Mouse (Mus musculus) heart, adult 2 months (tissue): ENCODE data around the gene 1700013G24Rik. TPM values are rescaled to one million over a fixed set of nuclear protein-coding genes. Genes with fewer than 3 reads are reported as not detected.

Source experiments
- DNase-seq, 2 experiments: peaks; one replicate each; pipeline ENCODE4 v3.0.0; 2021
- H3K27ac ChIP-seq: fragments of 200-600 bp; 2 replicates; pipeline ENCODE4 v1.8.1; 2022
- H3K27me3 ChIP-seq: fragments of 200-500 bp; 2 replicates; pipeline ENCODE4 v1.6.1; 2012; ENCODE audit warnings: mild to moderate bottlenecking, low read length, inconsistent platforms, mixed read lengths; ENCODE audit not compliant: control insufficient read depth, insufficient read depth
- H3K36me3 ChIP-seq: fragments of 200-500 bp; 2 replicates; pipeline ENCODE4 v1.6.1; 2012; ENCODE audit warnings: low read length, inconsistent platforms; ENCODE audit not compliant: control insufficient read depth, insufficient read depth
- H3K4me1 ChIP-seq: fragments of 200-500 bp; 2 replicates; pipeline ENCODE4 v1.6.1; 2011; ENCODE audit warnings: low read length; ENCODE audit not compliant: control insufficient read depth, insufficient read depth
- H3K4me3 ChIP-seq: fragments of 200-600 bp; 2 replicates; pipeline ENCODE4 v1.8.1; 2022
- H3K79me2 ChIP-seq: fragments of 200-500 bp; replicated peaks from 2 replicates; pipeline ENCODE4 v1.6.1; 2012; ENCODE audit warnings: mild to moderate bottlenecking, inconsistent platforms, low read length, moderate library complexity, mixed read lengths; ENCODE audit not compliant: control insufficient read depth, insufficient read depth
- H3K9ac ChIP-seq: fragments of 200-500 bp; 2 replicates; pipeline ENCODE4 v1.6.1; 2012; ENCODE audit warnings: low read depth, mild to moderate bottlenecking, control low read depth, inconsistent platforms, low read length, mixed read lengths
- CTCF ChIP-seq: fragments of 200-600 bp; IDR thresholded peaks from 2 replicates; pipeline ENCODE4 v1.8.1; 2022; ENCODE audit warnings: antibody characterized with exemption, mild to moderate bottlenecking, moderate library complexity
- EP300 ChIP-seq: fragments of 200-500 bp; IDR thresholded peaks from 2 replicates; pipeline ENCODE4 v1.6.1; 2011; ENCODE audit warnings: low read depth, low read length, control low read depth; ENCODE audit not compliant: insufficient read depth
- POLR2A ChIP-seq: fragments of 200-500 bp; IDR thresholded peaks from 2 replicates; pipeline ENCODE4 v1.6.1; 2011; ENCODE audit warnings: mild to moderate bottlenecking, low read depth, low read length, control low read depth; ENCODE audit not compliant: insufficient read depth
- WGBS: fragments of 180-500 bp; shearing (Covaris S2); methylation state at CpG from one replicate; pipeline ENCODE4 v1.1.7; 2018; 5-methylcytosine and 5-hydroxymethylcytosine counted together
- intact Hi-C: fragments of 180-260 bp; cut with DNase I; formaldehyde crosslinking; loops from one replicate; pipeline ENCODE4 v1.15.1; 2025
- polyA plus RNA-seq: library from polyadenylated mRNA; depleted of rRNA; stranded (reverse); fragments of >200 nt; gene quantifications from 2 replicates; pipeline ENCODE4 v1.2.3, GENCODE M21; 2012
- total RNA-seq, 2 experiments: library from RNA; stranded (reverse); gene quantifications; 2 replicates each; pipeline ENCODE4 v1.2.3; 2021

The 1700013G24Rik gene
- total and polyA plus RNA-seq, 3 experiments: 0.57 TPM; not detected in 2

DNA sequence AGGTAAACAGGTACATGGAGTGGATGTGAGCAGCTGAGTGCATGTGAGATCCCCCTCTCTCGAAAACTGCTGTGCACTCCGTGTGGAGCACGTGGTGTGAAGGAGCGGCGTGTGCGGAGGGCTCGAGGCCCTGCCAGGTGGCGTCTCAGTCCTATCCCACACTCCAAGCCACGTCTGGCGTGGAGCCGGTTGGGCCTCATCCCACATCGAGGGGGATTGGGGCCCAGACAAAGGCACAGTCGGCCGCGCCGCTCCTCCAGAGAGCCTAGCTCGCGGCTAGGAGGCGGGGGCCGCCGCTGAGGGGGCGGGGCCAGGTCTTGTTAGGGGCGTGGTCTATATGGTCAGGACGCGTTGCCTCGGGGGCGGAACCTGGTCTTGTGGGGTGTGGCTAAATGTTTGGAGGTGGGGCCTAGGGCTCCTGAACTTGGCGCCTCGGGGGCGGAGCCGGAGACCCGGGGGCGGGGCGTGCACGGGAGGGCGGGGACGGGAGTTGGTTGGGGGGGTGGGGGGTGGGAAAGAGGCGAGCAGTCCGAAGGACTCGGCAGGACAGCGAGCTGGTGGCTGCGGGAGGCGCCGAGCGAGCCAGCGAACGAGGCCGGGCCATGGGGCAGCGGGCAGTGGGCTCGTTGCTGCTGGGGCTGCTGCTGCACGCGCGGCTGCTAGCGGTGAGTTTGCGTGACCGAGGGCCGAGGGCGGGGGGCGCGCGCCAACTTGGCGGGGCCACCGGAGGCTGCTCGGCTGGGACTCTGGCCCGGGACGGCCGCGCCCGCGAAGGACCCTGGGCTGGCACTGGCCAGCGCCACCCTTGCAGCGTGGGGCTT is 15.4 kb downstream of the 1700013G24Rik start, which contains the start of gene Hspg2:
Hspg2 (plus strand) TSS at position 510 of the 821 bp plus-strand sequence.
- H3K4me1 ChIP-seq: peaks cover 34% of the 10 kb centered on the region
- intact Hi-C loops: no loop called here
- 1% methylated on average over 71 of the region's 72 CpGs for WGBS
- H3K9ac ChIP-seq: peak within 1 kb of the TSS; percentile 99
- H3K4me3 ChIP-seq: peak within 1 kb of the TSS; percentile 97
- peak; percentile 96 to 99 for DNase-seq
- H3K79me2 ChIP-seq: peaks cover 3% of the 10 kb centered on the region
- H3K27me3 ChIP-seq: no peaks in the 10 kb centered on the region
- no peaks in the 10 kb centered on the region for H3K36me3 ChIP-seq
- TF ChIP-seq POLR2A (peak; percentile 85), EP300 (no peak)
- peak within 1 kb of the TSS; percentile 89 for H3K27ac ChIP-seq

DNA sequence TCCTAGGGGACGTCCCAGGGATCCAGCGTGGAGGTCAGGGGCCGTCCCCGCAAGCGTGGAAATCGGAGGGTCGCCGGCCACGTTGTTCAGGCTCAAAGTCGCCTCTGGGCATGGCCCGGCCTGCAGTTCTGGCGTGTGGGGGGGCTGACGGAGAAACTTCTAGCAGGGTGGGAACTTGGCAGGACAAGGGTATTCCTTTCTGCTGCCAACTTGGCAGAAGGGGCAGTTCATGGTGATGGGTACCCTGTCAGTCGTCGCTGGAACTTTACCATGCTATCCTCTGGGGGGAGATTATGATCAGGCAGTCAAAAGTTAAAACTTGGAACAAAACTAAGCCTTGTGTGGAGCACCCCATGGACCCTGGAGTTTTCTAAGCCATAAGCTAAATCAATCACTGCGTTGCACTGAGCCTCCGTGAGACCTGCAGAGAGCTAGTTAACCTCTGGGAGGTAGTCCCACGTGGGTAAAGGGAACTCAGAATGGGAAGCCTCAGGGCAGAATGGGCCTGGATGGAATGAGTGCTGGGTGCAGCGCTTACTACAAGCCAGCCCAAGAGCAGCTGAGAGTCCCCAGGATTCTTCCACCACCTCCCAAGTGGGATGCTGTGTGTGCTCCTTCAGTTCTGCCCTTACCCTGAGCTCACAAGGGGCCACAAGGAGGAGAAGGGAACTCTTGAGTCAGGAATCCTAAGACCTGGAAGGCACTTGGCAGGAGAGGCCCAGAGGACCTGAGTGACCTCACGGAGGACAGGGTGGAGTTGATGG is 16.2 kb downstream of the 1700013G24Rik start:
- WGBS: under 1% methylated on average over 20 of the region's 20 CpGs
- DNase-seq: peak; percentile 54 to 63
- Histone ChIP-seq H3K9ac (peak overlapping the region; percentile 99), H3K4me3 (peak overlapping the region; percentile 97), H3K4me1 (peaks cover 37% of the 10 kb centered on the region), H3K79me2 (peaks cover 3% of the 10 kb centered on the region), H3K36me3 (no peaks in the 10 kb centered on the region), H3K27me3 (no peaks in the 10 kb centered on the region), H3K27ac (peak overlapping the region; percentile 89)
- intact Hi-C loops: no loop called here
- no peak for TF ChIP-seq CTCF
- no peak for TF ChIP-seq POLR2A
- TF ChIP-seq EP300: no peak

DNA sequence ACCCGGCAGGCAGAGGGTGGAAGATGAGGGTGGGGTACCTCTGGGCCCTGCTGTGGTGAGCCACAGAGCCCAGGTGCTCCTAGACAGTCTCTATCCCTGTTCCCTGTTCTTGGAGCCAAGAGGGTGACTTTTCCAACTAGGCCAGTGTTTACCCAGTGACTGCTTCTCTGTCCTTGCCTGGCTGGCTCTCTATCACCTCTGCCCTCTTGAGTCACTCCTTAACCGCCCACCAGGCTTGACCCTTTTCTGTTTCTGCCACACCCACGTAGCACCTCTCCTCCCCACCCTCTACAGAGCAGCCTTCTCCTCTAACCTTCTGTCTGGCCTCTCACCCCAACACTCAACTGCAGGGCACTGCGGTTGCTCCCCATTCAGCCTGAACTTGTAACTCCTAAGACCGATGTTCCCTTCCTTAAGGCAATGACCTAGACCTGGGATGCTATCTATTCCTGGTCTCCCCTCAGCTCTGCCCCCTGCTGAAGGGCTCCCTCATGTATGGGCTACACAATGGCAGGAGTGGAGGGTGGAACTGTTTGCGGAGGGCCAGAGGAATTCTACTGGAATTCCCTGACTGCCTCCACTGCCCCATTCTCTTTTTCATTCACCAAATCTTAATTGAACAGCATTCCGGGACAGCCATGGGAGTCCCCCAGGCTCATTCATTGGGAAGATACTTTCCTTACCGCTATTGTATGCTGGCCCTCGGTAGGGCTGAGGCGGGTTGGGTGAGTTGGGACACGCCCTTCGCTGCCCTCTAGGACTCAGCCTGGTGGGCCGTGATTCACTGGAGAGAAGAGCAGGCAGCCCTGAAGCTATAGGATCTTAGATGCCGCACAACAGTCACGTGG is 17.0 kb downstream of the 1700013G24Rik start:
- Histone ChIP-seq H3K4me1 (peaks cover 39% of the 10 kb centered on the region), H3K9ac (peak overlapping the region; percentile 99), H3K4me3 (peak overlapping the region; percentile 97), H3K27ac (peak overlapping the region; percentile 89), H3K79me2 (peaks cover 5% of the 10 kb centered on the region), H3K27me3 (no peaks in the 10 kb centered on the region), H3K36me3 (peaks cover under 1% of the 10 kb centered on the region; the same call in 1 of the 2 replicates)
- intact Hi-C loops: no loop called here
- TF ChIP-seq EP300 (no peak), CTCF (peak; percentile 41), POLR2A (peak; percentile 25; the same call in 1 of the 2 replicates)
- DNase-seq: peak in 1 of 2 experiments; percentile 28
- WGBS: 15% methylated on average over 15 of the region's 15 CpGs

GRCm38 (mm10) chr4:137470701-137471317 is 17.7 kb downstream of the 1700013G24Rik start:
- peaks cover 5% of the 10 kb centered on the region for H3K79me2 ChIP-seq
- peak overlapping the region; percentile 99 for H3K9ac ChIP-seq
- H3K27ac ChIP-seq: peak overlapping the region; percentile 89
- DNase-seq: peak in 1 of 2 experiments; percentile 44
- WGBS: 22% methylated on average over 9 of the region's 9 CpGs
- intact Hi-C loops: no loop called here
- H3K36me3 ChIP-seq: peaks cover 2% of the 10 kb centered on the region; the same call in 1 of the 2 replicates
- peak overlapping the region; percentile 97 for H3K4me3 ChIP-seq
- H3K27me3 ChIP-seq: no peaks in the 10 kb centered on the region
- TF ChIP-seq CTCF (no peak), POLR2A (no peak; the same call in 1 of the 2 replicates), EP300 (no peak)
- H3K4me1 ChIP-seq: peaks cover 41% of the 10 kb centered on the region

DNA sequence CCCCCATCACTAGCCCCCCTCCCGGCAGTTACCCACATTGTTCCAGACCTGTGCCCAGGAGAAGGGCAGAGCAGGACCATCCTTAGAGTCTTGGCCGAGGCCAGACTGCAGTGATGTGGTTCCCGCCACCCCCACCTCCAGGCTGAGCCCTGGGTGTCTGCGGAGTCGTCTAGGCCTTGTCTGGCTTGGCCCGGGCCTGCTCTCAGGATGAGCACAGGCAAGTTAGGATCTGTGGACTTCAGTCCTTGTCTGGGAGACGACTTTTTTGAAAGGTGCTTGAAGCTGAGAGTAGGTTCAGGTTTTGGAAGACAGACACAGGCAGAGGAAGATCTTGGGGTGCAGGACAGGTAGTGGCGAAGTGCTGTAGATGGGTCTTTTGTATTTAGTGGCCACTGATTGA is 18.2 kb downstream of the 1700013G24Rik start:
- H3K27me3 ChIP-seq: no peaks in the 10 kb centered on the region
- peak overlapping the region; percentile 97 for H3K4me3 ChIP-seq
- TF ChIP-seq CTCF (no peak), EP300 (no peak)
- peaks cover 2% of the 10 kb centered on the region; the same call in 1 of the 2 replicates for H3K36me3 ChIP-seq
- H3K4me1 ChIP-seq: peaks cover 43% of the 10 kb centered on the region
- peak overlapping the region; percentile 99 for H3K9ac ChIP-seq
- DNase-seq: peak in 1 of 2 experiments; percentile 21
- WGBS: 24% methylated on average over 8 of the region's 8 CpGs
- H3K27ac ChIP-seq: peak overlapping the region; percentile 89
- peaks cover 5% of the 10 kb centered on the region for H3K79me2 ChIP-seq
- intact Hi-C loops: no loop called here
